Mouse (Mus musculus): ENCODE results near the gene Ucn.
A peak's percentile ranks its signal among the peaks of the same experiment; 100 is the strongest.

Ucn gene

GRCm38 (mm10) chr5:31105814-31106335, 32.8 kb downstream of the Ucn start, which contains the start of gene Dnajc5g:
Gene Dnajc5g (plus strand): TSS chr5:31106285.
- DNase-seq, result no peak

- no peak for DNase-seq
These were observed 42.7 kb downstream of the Ucn start for GRCm38 (mm10) chr5:31095711-31096480.

GRCm38 (mm10) chr5:31094799-31095691, 43.6 kb downstream of the Ucn start:
- peak; percentile 90 to 92 for DNase-seq

DNA sequence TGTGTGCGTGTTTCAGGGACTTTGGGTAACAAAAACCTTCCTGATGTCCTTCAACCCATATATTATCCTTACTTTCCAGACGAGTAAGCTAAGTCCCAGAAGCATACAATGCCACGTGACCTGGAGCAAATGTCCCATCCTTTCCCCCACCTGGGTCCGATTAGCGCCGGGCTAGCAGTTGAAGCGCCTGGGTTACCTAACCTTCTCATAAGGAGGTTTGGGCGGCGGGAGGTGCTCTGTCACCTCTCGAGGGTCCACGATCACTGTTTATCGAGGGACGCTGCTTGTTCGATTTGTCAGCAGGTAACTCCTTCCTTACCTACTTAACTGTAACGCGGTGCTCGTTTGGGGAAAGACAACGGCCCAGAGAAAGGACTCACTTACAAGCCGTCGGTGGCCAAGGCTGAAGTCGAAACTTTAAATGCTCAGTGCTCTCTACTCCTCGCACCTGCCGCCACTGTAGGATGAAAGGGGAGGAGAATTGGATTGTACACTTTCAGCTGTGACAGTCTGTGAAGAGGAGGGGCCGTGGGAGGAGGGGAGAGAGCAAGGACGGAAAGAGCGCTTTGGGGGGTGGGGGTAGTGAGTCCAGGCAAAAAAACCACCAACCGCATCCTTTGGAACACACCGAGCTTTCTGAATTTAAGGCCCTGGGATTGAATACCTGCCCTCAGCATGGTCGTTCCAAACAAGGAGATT, 44.4 kb downstream of the Ucn start:
- DNase-seq, result peak; percentile 33 to 42

DNA sequence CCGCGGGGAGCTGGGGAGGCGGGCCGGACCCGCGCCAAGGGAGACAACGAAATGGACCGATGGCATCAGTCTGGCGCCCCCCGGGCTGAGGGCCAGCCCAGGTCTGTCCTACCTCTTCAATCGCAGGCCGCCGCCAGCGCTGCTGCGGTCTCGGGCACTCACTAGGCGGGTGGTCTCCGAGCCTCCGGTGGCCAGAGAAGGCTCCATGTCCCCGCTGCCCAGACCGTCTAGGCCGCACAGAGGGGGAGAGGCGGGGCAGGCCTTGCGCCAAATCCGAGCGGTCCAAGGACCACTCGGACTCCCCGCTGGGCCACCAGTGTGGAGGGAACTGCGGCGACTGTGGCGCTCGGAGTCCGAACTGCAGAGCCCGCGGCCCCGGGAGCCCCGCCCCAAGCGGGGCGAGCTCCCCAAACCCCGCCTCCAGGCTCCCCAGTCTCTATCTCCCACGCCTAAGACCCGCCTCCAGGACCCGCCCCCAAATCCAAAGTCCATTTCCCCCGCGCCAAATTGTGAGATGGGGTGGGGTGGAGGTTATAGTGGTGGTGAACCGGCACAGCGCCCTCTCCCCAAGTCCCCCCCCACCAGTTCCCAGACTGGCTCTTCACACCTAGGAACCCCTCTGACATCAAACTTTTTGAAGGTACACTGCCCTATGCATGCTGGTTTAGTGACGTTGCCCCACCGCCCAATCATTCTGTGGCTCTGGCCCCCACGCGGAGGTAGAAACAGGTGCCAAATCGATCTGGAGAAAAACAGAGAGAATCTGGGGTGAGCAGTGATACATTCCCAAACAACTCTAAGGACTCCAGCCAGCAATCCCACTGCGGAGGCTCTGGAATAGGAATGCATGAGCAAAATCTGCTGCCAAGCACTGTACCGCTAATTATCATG, 45.2 kb downstream of the Ucn start:
- DNase-seq, result peak; percentile 48 to 58

DNA sequence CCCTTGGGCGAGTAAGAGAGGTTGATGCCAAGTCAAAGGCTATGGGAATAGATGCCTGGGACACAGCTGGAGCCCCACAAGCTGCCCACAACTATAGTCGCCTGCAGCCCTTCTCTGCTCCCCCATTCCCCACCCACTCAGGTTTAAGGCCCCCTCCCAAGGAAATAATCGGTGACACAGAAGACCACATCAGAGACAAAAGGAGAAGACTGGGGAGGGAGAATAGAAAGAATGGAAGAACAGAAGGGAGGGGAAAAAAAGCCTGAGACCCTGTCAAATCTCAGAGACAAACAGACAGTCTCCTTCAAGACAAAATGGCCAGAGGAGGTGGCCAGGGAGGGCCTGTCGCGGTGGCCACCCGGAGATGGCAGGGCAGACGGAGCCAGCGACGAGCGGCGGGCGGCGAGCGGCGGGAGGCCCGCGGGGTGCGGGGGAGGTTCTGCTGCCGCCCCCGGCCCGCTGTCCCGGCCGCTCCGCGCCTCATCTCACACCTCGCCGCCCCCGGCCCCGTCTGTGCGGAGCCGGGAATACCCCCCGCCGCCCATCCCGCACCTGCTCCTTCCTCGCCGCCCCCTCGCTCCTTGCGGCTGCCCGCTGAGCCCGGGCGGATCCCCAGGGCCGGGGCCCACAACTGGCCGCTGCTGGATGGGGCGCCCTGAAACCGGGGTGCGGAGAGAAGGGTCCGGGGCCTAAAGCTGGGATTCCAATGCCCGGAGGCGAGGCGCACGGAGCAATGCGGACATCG, 46.2 kb downstream of the Ucn start:
- DNase-seq, result peak in 1 of 2 experiments; percentile 37
